Mouse (Mus musculus): Measurements from ENCODE around the gene Tppp. TPM values are rescaled to one million over a fixed set of nuclear protein-coding genes. Genes with fewer than 3 reads are reported as not detected.

Gene Tppp
- total and polyA plus RNA-seq, 3 experiments: 13.3 to 15.6 (median 14.3) TPM

- H3K9ac ChIP-seq (ENCODE audit: low read depth, low read length): no peak overlapping the region
- no peak for DNase-seq
- TF ChIP-seq POLR2A (IDR thresholded peaks at IDR 0.05; ENCODE audit: insufficient read depth, low read depth, low read length): no peak
- no peak for TF ChIP-seq EP300 (IDR thresholded peaks at IDR 0.05; ENCODE audit: insufficient read depth, low read depth, low read length)
- no peak for TF ChIP-seq CTCF (IDR thresholded peaks at IDR 0.05)
- no peaks in the 10 kb centered on the region for H3K36me3 ChIP-seq (ENCODE audit: control insufficient read depth, insufficient read depth, low read length)
- no peak overlapping the region for H3K27ac ChIP-seq
- no peaks in the 10 kb centered on the region for H3K27me3 ChIP-seq (ENCODE audit: control insufficient read depth, insufficient read depth, low read length)
- H3K4me3 ChIP-seq: no peak overlapping the region
- intact Hi-C loops (cut with DNase I): no loop called here
- H3K4me1 ChIP-seq (ENCODE audit: control insufficient read depth, insufficient read depth, low read length): peaks cover 3% of the 10 kb centered on the region; the same call in 1 of the 2 replicates
- H3K79me2 ChIP-seq (replicated peaks; ENCODE audit: control insufficient read depth, insufficient read depth, low read length): no peaks in the 10 kb centered on the region
- 78% methylated on average over 3 of the region's 3 CpGs for WGBS
Measured at GRCm38 (mm10) chr13:74039926-74040325, 30.7 kb downstream of the Tppp start.

- H3K27me3 ChIP-seq (ENCODE audit: control insufficient read depth, insufficient read depth, low read length): no peaks in the 10 kb centered on the region
- no peaks in the 10 kb centered on the region for H3K79me2 ChIP-seq (replicated peaks; ENCODE audit: control insufficient read depth, insufficient read depth, low read length)
- H3K36me3 ChIP-seq (ENCODE audit: control insufficient read depth, insufficient read depth, low read length): no peaks in the 10 kb centered on the region
- no peak overlapping the region for H3K9ac ChIP-seq (ENCODE audit: low read depth, low read length)
- intact Hi-C loops (cut with DNase I): no loop called here
- H3K27ac ChIP-seq: no peak overlapping the region
- no peaks in the 10 kb centered on the region for H3K4me1 ChIP-seq (ENCODE audit: control insufficient read depth, insufficient read depth, low read length)
- no peak for TF ChIP-seq POLR2A (IDR thresholded peaks at IDR 0.05; ENCODE audit: insufficient read depth, low read depth, low read length)
- TF ChIP-seq EP300 (IDR thresholded peaks at IDR 0.05; ENCODE audit: insufficient read depth, low read depth, low read length): no peak
- TF ChIP-seq CTCF (IDR thresholded peaks at IDR 0.05): no peak
- 94% methylated on average over 1 of the region's 1 CpGs for WGBS
- no peak overlapping the region for H3K4me3 ChIP-seq
- DNase-seq: no peak
Measured at GRCm38 (mm10) chr13:74056194-74056593, 47.0 kb downstream of the Tppp start.

- intact Hi-C loops (cut with DNase I): no loop called here
- H3K36me3 ChIP-seq (ENCODE audit: control insufficient read depth, insufficient read depth, low read length): no peaks in the 10 kb centered on the region
- TF ChIP-seq EP300 (IDR thresholded peaks at IDR 0.05; ENCODE audit: insufficient read depth, low read depth, low read length) (no peak), POLR2A (IDR thresholded peaks at IDR 0.05; ENCODE audit: insufficient read depth, low read depth, low read length) (no peak), CTCF (IDR thresholded peaks at IDR 0.05) (no peak)
- no peaks in the 10 kb centered on the region for H3K27me3 ChIP-seq (ENCODE audit: control insufficient read depth, insufficient read depth, low read length)
- 93% methylated on average over 9 of the region's 9 CpGs for WGBS
- no peak overlapping the region for H3K4me3 ChIP-seq
- H3K27ac ChIP-seq: no peak overlapping the region
- DNase-seq: no peak
- H3K79me2 ChIP-seq (replicated peaks; ENCODE audit: control insufficient read depth, insufficient read depth, low read length): no peaks in the 10 kb centered on the region
- H3K9ac ChIP-seq (ENCODE audit: low read depth, low read length): no peak overlapping the region
- H3K4me1 ChIP-seq (ENCODE audit: control insufficient read depth, insufficient read depth, low read length): no peaks in the 10 kb centered on the region
Measured at GRCm38 (mm10) chr13:74058081-74058480, 48.9 kb downstream of the Tppp start.

GRCm38 (mm10) chr13:74061613-74062377 is 52.6 kb downstream of the Tppp start, which contains the start of gene Cep72:
TSS of gene Cep72 (minus strand) at chr13:74062299.
- no peaks in the 10 kb centered on the region for H3K27me3 ChIP-seq (ENCODE audit: control insufficient read depth, insufficient read depth, low read length)
- no peaks in the 10 kb centered on the region for H3K36me3 ChIP-seq (ENCODE audit: control insufficient read depth, insufficient read depth, low read length)
- peak; percentile 91 to 94 for DNase-seq
- H3K79me2 ChIP-seq (replicated peaks; ENCODE audit: control insufficient read depth, insufficient read depth, low read length): no peaks in the 10 kb centered on the region
- H3K9ac ChIP-seq (ENCODE audit: low read depth, low read length): peak within 1 kb of the TSS; percentile 93
- TF ChIP-seq CTCF (IDR thresholded peaks at IDR 0.05) (no peak), POLR2A (IDR thresholded peaks at IDR 0.05; ENCODE audit: insufficient read depth, low read depth, low read length) (peak; percentile 77), EP300 (IDR thresholded peaks at IDR 0.05; ENCODE audit: insufficient read depth, low read depth, low read length) (0 out of 2 replicates have a peak, but pooled peaks have one; percentile 11)
- intact Hi-C loops (cut with DNase I): loop anchor here (1.0 to 5.0 kb wide), 2 partner anchors 52 to 459 kb away; partner anchors contain the start of genes Clptm1l and Tppp
- H3K4me1 ChIP-seq (ENCODE audit: control insufficient read depth, insufficient read depth, low read length): no peaks in the 10 kb centered on the region
- peak within 1 kb of the TSS; percentile 92 for H3K27ac ChIP-seq
- H3K4me3 ChIP-seq: peak within 1 kb of the TSS; percentile 97
- 2% methylated on average over 48 of the region's 48 CpGs for WGBS

- WGBS: 25% methylated on average over 11 of the region's 11 CpGs
- Histone ChIP-seq H3K27me3 (ENCODE audit: control insufficient read depth, insufficient read depth, low read length) (no peaks in the 10 kb centered on the region), H3K79me2 (replicated peaks; ENCODE audit: control insufficient read depth, insufficient read depth, low read length) (no peaks in the 10 kb centered on the region), H3K4me3 (peak overlapping the region; percentile 97), H3K9ac (ENCODE audit: low read depth, low read length) (peak overlapping the region; percentile 14; the same call in 1 of the 2 replicates), H3K27ac (no peak overlapping the region), H3K36me3 (ENCODE audit: control insufficient read depth, insufficient read depth, low read length) (no peaks in the 10 kb centered on the region), H3K4me1 (ENCODE audit: control insufficient read depth, insufficient read depth, low read length) (no peaks in the 10 kb centered on the region)
- intact Hi-C loops (cut with DNase I): loop anchor here (1.0 to 5.0 kb wide), 2 partner anchors 53 to 460 kb away; partner anchors contain the start of genes Clptm1l and Tppp
- TF ChIP-seq POLR2A (IDR thresholded peaks at IDR 0.05; ENCODE audit: insufficient read depth, low read depth, low read length) (no peak), CTCF (IDR thresholded peaks at IDR 0.05) (no peak), EP300 (IDR thresholded peaks at IDR 0.05; ENCODE audit: insufficient read depth, low read depth, low read length) (no peak)
- DNase-seq: no peak
Measured at GRCm38 (mm10) chr13:74062378-74063128, 53.3 kb downstream of the Tppp start.
